Mouse (Mus musculus) ES-Bruce4 (cell line): ENCODE data around the gene Foxred1.

Source experiments
- CTCF ChIP-seq: IDR thresholded peaks from one replicate; pipeline ENCODE4 v1.8.1; 2011; ENCODE audit warnings: low read depth, low read length
- EP300 ChIP-seq: IDR thresholded peaks from 2 replicates; pipeline ENCODE4 v1.6.1; 2011; ENCODE audit warnings: low read depth, low read length; ENCODE audit not compliant: insufficient read depth
- POLR2A ChIP-seq: IDR thresholded peaks from one replicate; pipeline ENCODE4 v1.8.1; 2011; ENCODE audit warnings: low read length; ENCODE audit not compliant: insufficient read depth

DNA sequence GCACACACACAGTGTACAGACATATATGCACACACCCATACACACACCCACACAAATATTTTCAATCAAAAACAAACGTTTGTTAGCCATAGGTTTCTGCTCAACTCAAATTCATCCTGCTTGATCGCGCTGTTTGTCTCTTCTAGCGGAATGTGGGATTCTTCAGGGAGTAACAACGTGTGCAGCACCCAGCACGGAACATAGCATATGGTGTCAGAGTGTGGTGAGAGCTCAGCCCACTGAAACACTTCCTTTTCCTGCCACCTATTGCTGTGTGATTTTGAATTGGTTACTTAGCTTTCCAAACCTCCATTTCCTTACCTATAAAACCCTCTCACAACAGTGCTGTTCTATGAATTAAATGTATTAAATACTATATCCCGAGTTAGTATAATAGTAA, 40.8 kb downstream of the Foxred1 start:
- no peak for TF ChIP-seq POLR2A
- no peak for TF ChIP-seq CTCF
- no peak for TF ChIP-seq EP300
